8 mouse cellular contexts compared by ENCODE assay signal in genomic region chr17:23193441-23193840, GRCm38 (mm10). TPM values are rescaled to one million over a fixed set of nuclear protein-coding genes. Genes with fewer than 3 reads are reported as not detected.
DNase-seq lines count a peak whose midpoint lies in the region; ATAC-seq and TF ChIP-seq lines count a peak whose summit lies in the region.

No protein-coding gene starts in this region.

- TF ChIP-seq CTCF in heart, postnatal 0 days (IDR thresholded peaks at IDR 0.05; ENCODE audit: low read depth): no peak
- TF ChIP-seq CTCF in lung, adult 2 months (IDR thresholded peaks at IDR 0.05; ENCODE audit: insufficient read depth, low read length): no peak
- no peak for TF ChIP-seq CTCF in thymus, adult 2 months (IDR thresholded peaks at IDR 0.05; ENCODE audit: borderline replicate concordance, control insufficient read depth, extremely low read depth, insufficient read depth, low read length, poor library complexity)

- H3K4me2 ChIP-seq in heart, postnatal 0 days (ENCODE audit: low read depth, low read length): peak overlapping the region; percentile 62
- peak overlapping the region; percentile 60 for H3K4me2 ChIP-seq in neural tube, embryonic 15.5 days

- H3K4me3 ChIP-seq in forebrain, embryonic 10.5 days: peak overlapping the region; percentile 73
- peak overlapping the region; percentile 90 for H3K4me3 ChIP-seq in heart, postnatal 0 days (ENCODE audit: low read depth, low read length)
- H3K4me3 ChIP-seq in lung, adult 2 months (replicated peaks; ENCODE audit: extremely low read depth, low read depth, low read length): peak overlapping the region; percentile 52
- H3K4me3 ChIP-seq in neural tube, embryonic 15.5 days (replicated peaks): peak overlapping the region; percentile 82
- H3K4me3 ChIP-seq in thymus, adult 2 months (ENCODE audit: control insufficient read depth, insufficient read depth, low read length): peak overlapping the region; percentile 48

- H3K4me1 ChIP-seq in forebrain, embryonic 10.5 days: peaks cover 7% of the 10 kb centered on the region
- H3K4me1 ChIP-seq in heart, postnatal 0 days (ENCODE audit: control insufficient read depth, insufficient read depth): peaks cover 7% of the 10 kb centered on the region; the same call in 1 of the 2 replicates
- peaks cover 4% of the 10 kb centered on the region for H3K4me1 ChIP-seq in lung, adult 2 months (ENCODE audit: control insufficient read depth, insufficient read depth, low read length)
- peaks cover 12% of the 10 kb centered on the region for H3K4me1 ChIP-seq in neural tube, embryonic 15.5 days
- H3K4me1 ChIP-seq in thymus, adult 2 months (replicated peaks; ENCODE audit: control insufficient read depth, insufficient read depth, low read length): no peaks in the 10 kb centered on the region

- TF ChIP-seq POLR2A in lung, adult 2 months (IDR thresholded peaks at IDR 0.05; ENCODE audit: borderline replicate concordance, extremely low read depth, low read depth, low read length): no peak
- no peak for TF ChIP-seq POLR2A in thymus, adult 2 months (IDR thresholded peaks at IDR 0.05; ENCODE audit: control insufficient read depth, extremely low read depth, insufficient read depth, low read length, poor library complexity)

- ATAC-seq in heart, postnatal 0 days (ENCODE audit: insufficient read depth, low read depth): peak; percentile 92
- ATAC-seq in neural tube, embryonic 15.5 days (ENCODE audit: low FRiP score): peak; percentile 93

- H3K27me3 ChIP-seq in forebrain, embryonic 10.5 days (ENCODE audit: poor library complexity, severe bottlenecking): no peaks in the 10 kb centered on the region
- H3K27me3 ChIP-seq in heart, postnatal 0 days (ENCODE audit: control insufficient read depth, insufficient read depth, low read length): no peaks in the 10 kb centered on the region
- no peaks in the 10 kb centered on the region for H3K27me3 ChIP-seq in neural tube, embryonic 15.5 days (replicated peaks)
- no peaks in the 10 kb centered on the region for H3K27me3 ChIP-seq in thymus, adult 2 months (ENCODE audit: control insufficient read depth, insufficient read depth, low read length)

- H3K36me3 ChIP-seq in forebrain, embryonic 10.5 days (replicated peaks): peaks cover 12% of the 10 kb centered on the region
- H3K36me3 ChIP-seq in heart, postnatal 0 days (replicated peaks; ENCODE audit: control insufficient read depth, insufficient read depth, low read length): 0 out of 2 replicates have a peak, but pooled peaks cover 3% of the 10 kb centered on the region
- peaks cover 4% of the 10 kb centered on the region; the same call in 1 of the 2 replicates for H3K36me3 ChIP-seq in neural tube, embryonic 15.5 days
- H3K36me3 ChIP-seq in thymus, adult 2 months (ENCODE audit: control insufficient read depth, insufficient read depth, low read length): no peaks in the 10 kb centered on the region

- 2% methylated on average over 11 of the region's 11 CpGs for WGBS in forebrain, embryonic 10.5 days
- WGBS in heart, postnatal 0 days: 0% methylated on average over 11 of the region's 11 CpGs
- under 1% methylated on average over 11 of the region's 11 CpGs for WGBS in lung, adult 2 months
- under 1% methylated on average over 11 of the region's 11 CpGs for WGBS in neural tube, embryonic 15.5 days
- under 1% methylated on average over 11 of the region's 11 CpGs for WGBS in thymus, adult 2 months

- no peak for TF ChIP-seq EP300 in heart, postnatal 0 days (IDR thresholded peaks at IDR 0.05; ENCODE audit: low read depth)

- peak overlapping the region; percentile 50; the same call in 1 of the 2 replicates for H3K9ac ChIP-seq in heart, postnatal 0 days (replicated peaks; ENCODE audit: low read depth, low read length)
- H3K9ac ChIP-seq in neural tube, embryonic 15.5 days (replicated peaks): peak overlapping the region; percentile 29; the same call in 1 of the 2 replicates

- DNase-seq in ES-CJ7 (ENCODE audit: low read depth, low spot score): peak; percentile 69
- peak; percentile 29 for DNase-seq in c-Kit-positive CD71-negative TER-119-negative erythroid progenitor cells, embryonic 14.5 days (ENCODE audit: low read depth)
- peak; percentile 35 for DNase-seq in forebrain, embryonic 10.5 days (ENCODE audit: extremely low spot score, low spot score)
- peak; percentile 65 for DNase-seq in heart, postnatal 0 days (ENCODE audit: low spot score)
- DNase-seq in kidney, postnatal 36 days: peak; percentile 58 to 70
- peak; percentile 44 for DNase-seq in lung, adult 2 months
- peak; percentile 36 for DNase-seq in thymus, adult 2 months

- no peaks in the 10 kb centered on the region for H3K9me3 ChIP-seq in forebrain, embryonic 10.5 days
- no peaks in the 10 kb centered on the region for H3K9me3 ChIP-seq in heart, postnatal 0 days (replicated peaks; ENCODE audit: control insufficient read depth, low read length)
- H3K9me3 ChIP-seq in neural tube, embryonic 15.5 days (replicated peaks): no peaks in the 10 kb centered on the region

- peak overlapping the region; percentile 79 for H3K27ac ChIP-seq in forebrain, embryonic 10.5 days
- peak overlapping the region; percentile 27; the same call in 1 of the 2 replicates for H3K27ac ChIP-seq in heart, postnatal 0 days (ENCODE audit: low read depth)
- H3K27ac ChIP-seq in neural tube, embryonic 15.5 days (replicated peaks): no peak overlapping the region; the same call in 1 of the 2 replicates
- H3K27ac ChIP-seq in thymus, adult 2 months (ENCODE audit: control insufficient read depth, insufficient read depth, low read length): no peak overlapping the region

RNA-seq across cellular contexts. Expression of gene Zfp40, which starts 0.4 kb away (rescaled TPM):
- 12.5 TPM in 2 replicates for polyA plus RNA-seq in forebrain, embryonic 10.5 days (2016; fragmentation: Nextera tagmentation; extraction: Ambion mirVana)
- total RNA-seq in heart, postnatal 0 days (2014; rRNA removed; ENCODE audit: low replicate concordance): 3.4 and 4.8 TPM in 2 replicates
- polyA plus RNA-seq in heart, postnatal 0 days (2015; fragmentation: Nextera tagmentation; extraction: Ambion mirVana): 6.1 and 7.1 TPM in 2 replicates
- polyA plus RNA-seq in lung, adult 2 months (2012; rRNA removed): 0.96 and 1.9 TPM in 2 replicates
- polyA plus RNA-seq in neural tube, embryonic 15.5 days (2015; fragmentation: Nextera tagmentation; extraction: Ambion mirVana): 22.2 and 26.1 TPM in 2 replicates
- polyA plus RNA-seq in thymus, adult 2 months (2012; rRNA removed): 1.5 and 2.1 TPM in 2 replicates

Comparison
In these comparisons a context has a peak if more than half of its experiments do, and no peak if none do; other contexts are left out.
1. H3K27ac ChIP-seq: peak in forebrain, embryonic 10.5 days (single experiment) and heart, postnatal 0 days (single experiment); none in neural tube, embryonic 15.5 days (single experiment) and thymus, adult 2 months (single experiment).
2. Peak in every context shown above with its lines, with median percentiles within 50 percentile points of each other: DNase-seq and H3K4me3 ChIP-seq.